Mouse (Mus musculus) intestine, embryonic 16.5 days (tissue): ENCODE measurements around the gene Atp8a2. TPM values are rescaled to one million over a fixed set of nuclear protein-coding genes. Genes with fewer than 3 reads are reported as not detected.

Experiments used
- ATAC-seq: fragments of 200-750 bp; cut with Nextera tagmentation; 2 replicates; pipeline ENCODE4 v1.8.0; 2017; ENCODE audit warnings: moderate TSS enrichment, moderate library complexity
- H3K27ac ChIP-seq: fragments of 300-500 bp; sonication (generic); 2 replicates; pipeline ENCODE4 v1.5.1; 2014; ENCODE audit warnings: mild to moderate bottlenecking, low read length
- H3K27me3 ChIP-seq: fragments of 300-500 bp; sonication (generic); replicated peaks from 2 replicates; pipeline ENCODE4 v1.6.1; 2014; ENCODE audit warnings: low read length, control low read depth, mixed read lengths; ENCODE audit not compliant: control insufficient read depth, insufficient read depth
- H3K36me3 ChIP-seq: fragments of 300-500 bp; sonication (generic); 2 replicates; pipeline ENCODE4 v1.6.1; 2014; ENCODE audit warnings: low read length, control low read depth; ENCODE audit not compliant: control insufficient read depth, insufficient read depth
- H3K4me1 ChIP-seq: fragments of 300-500 bp; sonication (generic); 2 replicates; pipeline ENCODE4 v1.6.1; 2014; ENCODE audit warnings: low read length, control low read depth, mixed read lengths; ENCODE audit not compliant: control insufficient read depth, insufficient read depth
- H3K4me2 ChIP-seq: fragments of 300-500 bp; sonication (generic); 2 replicates; pipeline ENCODE4 v1.6.1; 2014; ENCODE audit warnings: low read depth, low read length, control low read depth
- H3K4me3 ChIP-seq: fragments of 300-500 bp; sonication (generic); 2 replicates; pipeline ENCODE4 v1.5.1; 2014; ENCODE audit warnings: mild to moderate bottlenecking, low read length
- H3K9ac ChIP-seq: fragments of 300-500 bp; sonication (generic); 2 replicates; pipeline ENCODE4 v1.6.1; 2014; ENCODE audit warnings: low read depth, low read length
- H3K9me3 ChIP-seq: fragments of 300-500 bp; sonication (generic); 2 replicates; pipeline ENCODE4 v1.6.1; 2016; ENCODE audit warnings: low read length, control low read depth; ENCODE audit not compliant: control insufficient read depth
- WGBS: fragments of 180-500 bp; shearing (Covaris S2); extraction: QIAGEN DNeasy Blood & Tissue Kit; methylation state at CpG from one replicate; pipeline ENCODE4 v1.1.7; 2014; 5-methylcytosine and 5-hydroxymethylcytosine counted together
- polyA plus RNA-seq: library from polyadenylated mRNA; unstranded; fragments of >200 nt; fragmentation: Nextera tagmentation; extraction: Ambion mirVana; gene quantifications from 2 replicates; pipeline ENCODE4 v1.2.1, GENCODE M21; 2015

Atp8a2 gene
- polyA plus RNA-seq, 1 experiment from 2014 or later: 6.7 TPM

DNA sequence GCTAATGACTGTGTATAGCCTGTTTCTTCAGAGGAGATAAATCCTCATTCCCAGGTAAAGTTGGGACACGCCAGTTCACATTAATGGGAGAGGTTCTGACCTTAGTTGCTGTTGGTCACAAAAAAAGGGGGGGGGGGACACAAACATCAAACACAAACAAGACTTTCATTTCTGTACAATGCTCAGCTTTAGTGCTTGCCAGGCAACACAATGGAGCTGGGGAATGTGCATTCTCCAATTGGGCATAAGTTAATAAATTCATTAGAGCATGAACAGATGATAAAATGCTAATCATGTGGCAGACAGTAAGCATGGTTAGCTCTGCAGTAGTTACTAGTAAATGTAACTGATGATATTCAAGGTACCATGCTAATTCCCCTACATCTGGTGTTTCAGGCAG lies 195.2 kb downstream of the Atp8a2 start:
- no peaks in the 10 kb centered on the region; the same call in 1 of the 2 replicates for H3K36me3 ChIP-seq
- 72% methylated on average over 1 of the region's 1 CpGs for WGBS
- H3K9ac ChIP-seq: no peak overlapping the region
- no peak overlapping the region for H3K4me3 ChIP-seq
- no peaks in the 10 kb centered on the region for H3K4me1 ChIP-seq
- H3K9me3 ChIP-seq: no peaks in the 10 kb centered on the region
- no peak for ATAC-seq
- H3K27ac ChIP-seq: no peak overlapping the region
- H3K27me3 ChIP-seq: no peaks in the 10 kb centered on the region
- no peak overlapping the region for H3K4me2 ChIP-seq

DNA sequence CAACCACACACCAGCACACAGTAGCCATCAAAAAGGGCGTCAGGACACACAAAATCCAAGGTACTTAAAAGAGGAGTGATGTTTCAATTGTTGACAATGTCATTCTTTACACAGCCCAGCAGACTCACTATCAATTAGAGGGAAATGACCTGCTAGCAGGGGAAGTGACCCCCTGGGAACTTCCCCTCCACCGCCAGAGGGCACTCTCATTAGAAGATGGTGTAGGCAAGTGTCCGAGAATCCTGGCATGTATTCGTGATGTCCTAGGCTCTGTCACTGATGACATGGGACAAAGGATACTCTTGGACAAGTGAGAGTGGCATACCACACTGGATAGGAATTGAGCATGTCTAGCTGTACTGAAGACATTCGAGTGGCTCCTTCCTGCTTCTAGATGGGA lies 208.1 kb downstream of the Atp8a2 start:
- Histone ChIP-seq H3K4me3 (no peak overlapping the region), H3K36me3 (no peaks in the 10 kb centered on the region), H3K4me1 (no peaks in the 10 kb centered on the region), H3K27me3 (no peaks in the 10 kb centered on the region), H3K9me3 (no peaks in the 10 kb centered on the region), H3K27ac (no peak overlapping the region), H3K9ac (no peak overlapping the region), H3K4me2 (no peak overlapping the region)
- WGBS: 62% methylated on average over 5 of the region's 5 CpGs
- no peak for ATAC-seq

DNA sequence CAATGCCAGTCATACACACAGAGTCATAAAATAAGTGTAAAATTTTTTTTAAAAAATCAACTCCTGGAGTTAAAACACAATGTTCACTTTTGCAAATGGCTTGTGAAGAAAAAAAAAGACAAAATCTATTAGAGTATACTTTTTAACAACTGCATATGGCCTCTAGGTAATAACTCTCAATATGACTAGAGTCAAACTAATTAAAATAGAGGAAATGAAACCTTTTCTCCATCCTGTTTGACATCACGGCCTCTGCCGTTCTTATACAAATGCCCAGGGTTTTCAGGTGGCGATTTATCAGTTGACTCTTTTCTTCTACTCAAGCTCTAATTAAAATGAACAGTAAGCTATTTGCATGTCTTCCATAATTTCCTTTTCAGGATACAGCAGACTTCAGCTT lies 209.0 kb downstream of the Atp8a2 start:
- WGBS: 89% methylated on average over 3 of the region's 3 CpGs
- no peaks in the 10 kb centered on the region for H3K4me1 ChIP-seq
- no peak overlapping the region for H3K4me2 ChIP-seq
- ATAC-seq: no peak
- no peaks in the 10 kb centered on the region for H3K27me3 ChIP-seq
- no peaks in the 10 kb centered on the region for H3K36me3 ChIP-seq
- H3K4me3 ChIP-seq: no peak overlapping the region
- H3K9ac ChIP-seq: no peak overlapping the region
- no peak overlapping the region for H3K27ac ChIP-seq
- no peaks in the 10 kb centered on the region for H3K9me3 ChIP-seq

DNA sequence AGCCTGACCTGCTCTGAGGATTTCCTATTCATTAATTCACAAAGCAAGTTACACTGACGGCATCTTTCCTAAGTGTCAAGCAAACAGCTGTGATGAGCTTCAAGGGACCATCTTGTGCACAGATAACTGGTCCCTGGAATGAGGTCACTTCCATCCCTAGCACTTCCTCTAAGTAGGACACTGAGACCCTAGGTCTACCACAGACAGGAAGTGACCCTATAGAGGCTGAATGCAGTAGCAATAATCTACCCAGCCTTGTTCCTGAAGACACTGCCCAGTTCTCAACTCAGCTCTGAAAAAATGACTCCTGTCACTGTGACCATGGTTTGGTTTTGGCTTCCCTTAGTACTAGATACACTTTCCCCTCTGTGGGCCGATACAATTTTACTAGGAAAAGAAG lies 219.0 kb downstream of the Atp8a2 start:
- Histone ChIP-seq H3K27ac (no peak overlapping the region), H3K4me1 (no peaks in the 10 kb centered on the region), H3K4me2 (no peak overlapping the region), H3K4me3 (no peak overlapping the region), H3K9me3 (no peaks in the 10 kb centered on the region), H3K27me3 (no peaks in the 10 kb centered on the region), H3K9ac (no peak overlapping the region), H3K36me3 (no peaks in the 10 kb centered on the region)
- no peak for ATAC-seq
- WGBS: 69% methylated on average over 2 of the region's 2 CpGs

DNA sequence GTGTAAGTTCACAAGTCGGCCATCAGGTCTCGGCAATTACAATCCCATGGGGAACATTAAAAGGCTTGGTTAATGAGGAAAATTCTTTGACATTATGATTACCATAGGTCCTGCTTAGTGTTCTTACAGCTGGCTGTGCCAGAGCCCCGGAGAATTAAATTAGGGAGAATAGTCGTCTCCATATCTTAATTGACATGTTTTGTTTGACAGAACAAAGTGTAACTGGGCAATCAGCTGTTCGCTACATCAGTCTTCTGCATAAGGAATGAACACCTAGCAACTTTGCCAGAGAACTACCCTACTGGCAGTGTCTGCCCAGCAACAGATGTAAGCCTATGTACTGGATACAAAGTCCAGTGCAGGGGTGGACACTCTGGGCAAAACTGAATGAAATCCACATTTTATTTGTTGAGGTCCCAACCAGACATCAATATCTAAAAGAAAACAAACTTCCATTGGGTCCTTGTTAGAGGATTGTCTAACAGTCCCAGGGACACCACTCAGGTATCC lies 225.7 kb downstream of the Atp8a2 start:
- H3K4me1 ChIP-seq: no peaks in the 10 kb centered on the region
- H3K9ac ChIP-seq: no peak overlapping the region
- 66% methylated on average over 5 of the region's 5 CpGs for WGBS
- no peaks in the 10 kb centered on the region for H3K27me3 ChIP-seq
- no peak overlapping the region for H3K4me2 ChIP-seq
- H3K36me3 ChIP-seq: no peaks in the 10 kb centered on the region
- no peak for ATAC-seq
- H3K9me3 ChIP-seq: no peaks in the 10 kb centered on the region
- no peak overlapping the region for H3K27ac ChIP-seq
- no peak overlapping the region for H3K4me3 ChIP-seq

DNA sequence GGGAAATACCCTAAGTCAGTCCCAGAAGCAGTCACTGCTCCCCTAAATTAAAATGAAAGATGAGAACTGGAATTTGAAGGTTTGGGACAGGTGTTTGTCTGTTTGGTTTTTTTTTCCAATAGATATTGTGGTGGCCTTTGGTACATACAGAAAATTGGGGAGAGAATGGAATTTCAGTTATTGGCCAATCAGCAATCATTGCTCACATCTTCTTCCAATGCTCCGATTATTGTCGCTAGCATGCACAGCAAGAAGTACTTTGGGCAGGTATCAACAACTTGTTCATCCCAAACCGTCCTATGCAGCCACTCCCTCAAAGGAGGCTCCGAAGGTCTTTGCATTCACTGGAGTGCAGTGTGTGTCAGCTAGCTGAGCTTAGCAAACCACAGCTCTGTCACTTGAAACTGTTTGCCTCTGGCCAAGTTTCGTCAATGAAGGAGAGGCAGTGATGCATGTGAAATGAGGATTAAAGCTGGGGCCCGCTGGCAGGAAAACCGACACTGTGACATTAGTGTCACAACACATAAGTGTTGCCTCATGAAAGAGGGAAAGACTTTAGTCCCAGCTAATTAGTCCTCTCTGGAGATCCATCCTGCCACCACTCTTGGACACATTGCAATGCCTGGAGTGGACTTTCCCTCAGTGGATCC lies 227.4 kb downstream of the Atp8a2 start:
- no peak overlapping the region for H3K4me2 ChIP-seq
- no peaks in the 10 kb centered on the region for H3K36me3 ChIP-seq
- H3K9ac ChIP-seq: no peak overlapping the region
- no peaks in the 10 kb centered on the region for H3K27me3 ChIP-seq
- H3K9me3 ChIP-seq: no peaks in the 10 kb centered on the region
- H3K27ac ChIP-seq: no peak overlapping the region
- WGBS: 54% methylated on average over 7 of the region's 7 CpGs
- H3K4me1 ChIP-seq: no peaks in the 10 kb centered on the region
- ATAC-seq: no peak
- H3K4me3 ChIP-seq: no peak overlapping the region

DNA sequence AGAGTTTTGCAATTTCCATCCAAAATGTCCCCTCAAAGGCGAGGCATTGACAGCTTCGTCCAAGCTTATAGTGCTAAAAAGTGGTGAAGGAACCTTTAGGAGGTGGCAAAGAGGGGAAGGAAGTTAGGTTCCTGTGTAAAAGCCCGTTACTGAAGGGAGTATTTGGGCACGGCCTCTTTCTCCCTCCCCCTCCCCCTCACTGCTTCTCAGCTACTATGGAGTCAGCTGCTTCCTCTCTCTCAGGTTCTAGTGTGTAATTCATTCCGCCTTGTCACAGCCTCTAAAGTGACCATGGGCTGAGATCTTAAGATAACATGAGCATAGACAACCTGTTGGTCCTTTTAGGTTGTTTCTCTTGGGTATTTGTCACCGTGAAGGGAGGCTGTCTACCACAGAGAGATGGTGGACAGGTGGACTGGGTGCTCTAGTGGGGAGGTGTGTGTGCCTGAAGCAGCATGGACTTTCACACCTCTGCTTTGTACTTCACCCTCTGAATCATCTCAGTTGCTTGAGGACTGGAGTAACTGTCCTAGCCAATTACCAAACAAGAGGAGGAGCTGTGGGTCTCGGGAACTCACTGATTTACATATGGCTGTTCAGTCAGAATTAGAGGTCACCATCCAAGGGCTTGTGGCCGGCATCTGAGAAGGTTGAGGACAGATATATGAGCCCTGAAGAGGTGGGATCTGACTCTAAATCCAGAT lies 229.0 kb downstream of the Atp8a2 start:
- no peaks in the 10 kb centered on the region for H3K36me3 ChIP-seq
- H3K4me1 ChIP-seq: no peaks in the 10 kb centered on the region
- ATAC-seq: no peak
- no peak overlapping the region for H3K4me2 ChIP-seq
- 80% methylated on average over 8 of the region's 8 CpGs for WGBS
- H3K9me3 ChIP-seq: no peaks in the 10 kb centered on the region
- H3K27me3 ChIP-seq: no peaks in the 10 kb centered on the region
- H3K9ac ChIP-seq: no peak overlapping the region
- H3K27ac ChIP-seq: no peak overlapping the region
- no peak overlapping the region for H3K4me3 ChIP-seq

DNA sequence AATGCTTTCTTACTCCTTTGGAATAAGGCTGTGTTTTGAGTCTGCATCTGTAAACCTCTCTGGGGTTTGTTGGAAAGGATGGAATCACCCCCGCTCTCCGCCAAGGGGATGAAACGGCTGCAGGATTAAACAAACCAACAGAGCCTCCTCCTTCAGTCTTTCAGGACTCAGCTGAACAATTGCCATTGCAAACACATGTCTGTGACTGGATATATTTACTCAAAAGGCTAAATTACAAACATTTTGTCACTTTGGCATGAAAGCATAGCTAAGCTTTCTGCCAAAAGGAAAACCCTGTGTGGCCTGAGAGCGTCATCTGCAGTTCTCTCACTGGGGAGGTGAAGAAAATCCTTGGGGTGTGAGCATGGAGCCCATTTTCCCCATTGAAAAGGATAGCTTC lies 230.0 kb downstream of the Atp8a2 start:
- no peaks in the 10 kb centered on the region for H3K4me1 ChIP-seq
- H3K27ac ChIP-seq: no peak overlapping the region
- H3K36me3 ChIP-seq: no peaks in the 10 kb centered on the region
- H3K27me3 ChIP-seq: no peaks in the 10 kb centered on the region
- no peak overlapping the region for H3K4me2 ChIP-seq
- H3K9ac ChIP-seq: no peak overlapping the region
- no peak overlapping the region for H3K4me3 ChIP-seq
- H3K9me3 ChIP-seq: no peaks in the 10 kb centered on the region
- WGBS: 59% methylated on average over 4 of the region's 4 CpGs
- no peak for ATAC-seq

DNA sequence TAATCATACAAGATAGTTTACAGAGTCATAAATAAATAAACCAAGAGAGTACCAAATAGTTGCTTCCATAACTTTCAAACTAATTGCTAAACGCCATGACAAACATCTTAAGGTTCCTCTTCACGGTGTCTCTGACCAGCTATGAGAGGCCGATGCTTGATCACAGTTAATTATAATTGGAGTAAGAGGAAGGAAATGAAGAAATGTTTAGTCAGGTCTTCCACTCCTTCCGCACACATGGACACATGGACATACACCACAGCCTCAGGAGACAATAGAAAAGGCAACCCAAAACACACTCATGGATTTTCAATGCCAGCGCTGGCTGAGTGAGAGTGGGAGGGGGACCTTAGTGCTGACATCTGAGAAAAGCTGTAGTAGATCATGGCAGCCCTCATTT lies 232.4 kb downstream of the Atp8a2 start:
- WGBS: 87% methylated on average over 5 of the region's 5 CpGs
- Histone ChIP-seq H3K9me3 (no peaks in the 10 kb centered on the region), H3K27me3 (no peaks in the 10 kb centered on the region), H3K4me2 (no peak overlapping the region), H3K4me1 (peaks cover 3% of the 10 kb centered on the region; the same call in 1 of the 2 replicates), H3K27ac (no peak overlapping the region), H3K36me3 (no peaks in the 10 kb centered on the region), H3K4me3 (no peak overlapping the region), H3K9ac (no peak overlapping the region)
- no peak for ATAC-seq
